Mouse (Mus musculus): ENCODE measurements around the gene Twnk.
A peak's percentile ranks its signal among the peaks of the same experiment; 100 is the strongest.

Gene Twnk

DNA sequence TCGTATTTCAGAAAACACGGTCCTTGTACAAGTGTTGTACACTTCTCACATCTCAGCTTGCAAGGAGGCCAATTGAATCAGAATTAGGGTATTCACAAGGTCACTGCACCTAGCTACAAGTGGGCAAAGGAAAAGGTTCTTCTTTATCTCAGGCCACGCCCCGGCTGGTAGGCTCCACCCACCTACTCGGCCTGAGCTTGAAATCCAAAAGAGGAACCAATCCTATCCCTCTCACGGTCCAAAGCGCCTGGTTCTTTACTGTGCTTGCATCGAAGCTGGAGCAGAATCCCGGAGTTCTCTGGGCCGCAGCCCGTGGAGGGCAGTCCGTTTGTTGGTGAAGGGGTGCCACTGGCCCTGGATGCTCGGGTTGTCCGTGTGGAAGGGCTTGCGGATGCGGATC lies at the start of gene Twnk:
Gene Twnk, plus strand, starts transcription at position 220 of the 400 bp plus-strand sequence.
- peak in 1 of 2 experiments; percentile 49 for DNase-seq (ENCODE audit: low spot score in 2 of 2)

- no peak for DNase-seq (ENCODE audit: low spot score in 2 of 2)
Observed at GRCm38 (mm10) chr19:44959633-44960032, 45.8 kb upstream of the Twnk start.

DNA sequence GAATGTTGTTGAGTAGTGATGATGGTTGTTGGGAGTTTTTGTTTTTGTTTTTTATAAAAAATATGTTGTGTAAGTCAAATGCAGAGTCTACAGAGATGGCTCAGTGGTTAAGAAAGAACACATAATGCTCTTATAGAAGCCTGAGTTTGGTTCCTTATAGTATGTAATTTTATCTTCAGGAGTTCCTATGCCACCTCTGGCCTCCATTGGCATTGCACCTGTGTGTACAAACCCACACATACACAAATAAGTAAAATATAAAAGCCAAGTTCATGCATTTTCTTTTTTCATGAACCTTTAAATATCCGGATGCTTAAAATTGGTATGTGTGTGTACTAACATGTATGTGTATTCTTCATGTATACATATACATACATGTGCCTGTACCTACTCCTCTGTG lies 39.5 kb upstream of the Twnk start:
- no peak for DNase-seq (ENCODE audit: low spot score in 2 of 2)

GRCm38 (mm10) chr19:44968329-44968728 lies 37.1 kb upstream of the Twnk start:
- no peak for DNase-seq (ENCODE audit: low spot score in 2 of 2)

DNA sequence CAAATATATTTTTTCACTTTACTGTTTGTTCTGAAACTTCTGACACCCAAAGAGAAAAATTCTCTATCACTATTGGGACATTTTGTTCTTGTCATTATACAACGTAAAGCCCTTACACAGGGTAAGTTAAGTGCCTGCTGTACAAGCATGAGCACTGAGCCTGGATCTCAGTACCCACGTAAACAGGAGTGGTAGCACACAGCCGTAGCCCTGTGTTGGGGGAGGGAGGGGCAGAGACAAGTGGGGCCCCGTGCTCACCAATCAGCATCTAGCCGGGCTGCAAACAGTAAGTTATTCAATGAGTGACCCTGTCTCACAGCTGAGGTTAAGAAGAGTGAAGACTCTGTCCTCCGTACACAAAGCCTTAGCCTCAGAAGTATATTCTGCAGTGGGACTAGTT lies 28.8 kb upstream of the Twnk start:
- DNase-seq (ENCODE audit: low spot score in 2 of 2) = no peak

DNA sequence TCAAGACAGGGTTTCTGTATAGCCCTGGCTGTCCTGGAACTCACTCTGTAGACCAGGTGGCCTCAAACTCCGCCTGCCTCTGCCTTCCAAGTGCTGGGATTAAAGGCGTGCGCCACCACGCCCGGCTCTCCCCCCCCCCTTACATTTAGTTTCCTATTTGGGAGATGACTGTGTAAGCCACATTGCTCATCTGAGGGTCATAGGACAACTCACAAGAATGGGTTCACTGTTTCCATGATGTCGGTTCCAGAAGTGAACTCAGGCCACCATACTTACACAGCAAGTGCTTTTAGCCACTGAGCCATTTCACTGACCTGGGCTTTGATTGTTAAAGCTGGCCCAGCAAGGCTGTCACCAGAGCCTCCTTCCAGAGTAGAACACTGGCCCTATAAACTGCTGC lies 28.3 kb upstream of the Twnk start:
- no peak for DNase-seq (ENCODE audit: low spot score in 2 of 2)

DNA sequence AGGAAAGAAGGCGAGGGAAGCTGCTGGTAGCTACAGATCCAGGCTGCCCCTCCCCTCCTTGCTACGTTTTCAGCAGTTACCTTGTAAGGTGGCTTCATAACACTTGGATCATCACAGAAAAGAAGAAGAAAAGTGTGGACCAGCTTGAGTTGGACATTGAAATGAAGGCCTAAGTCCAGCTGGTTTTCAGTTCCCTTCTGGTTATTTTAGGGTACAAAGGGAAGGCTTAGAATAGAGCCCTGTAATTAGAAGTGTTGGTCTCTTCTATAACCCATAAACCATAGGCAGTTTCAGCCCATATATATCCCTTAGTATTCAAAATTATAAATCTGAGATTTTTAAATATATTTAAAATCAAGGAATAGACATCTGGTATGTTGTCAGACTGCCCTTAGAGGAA lies 24.7 kb upstream of the Twnk start:
- no peak for DNase-seq (ENCODE audit: low spot score in 2 of 2)

GRCm38 (mm10) chr19:44982477-44983115 lies 22.9 kb upstream of the Twnk start:
- DNase-seq (ENCODE audit: low spot score in 2 of 2) = no peak

GRCm38 (mm10) chr19:44983366-44983765 lies 22.1 kb upstream of the Twnk start:
- DNase-seq (ENCODE audit: low spot score in 2 of 2) = no peak

DNA sequence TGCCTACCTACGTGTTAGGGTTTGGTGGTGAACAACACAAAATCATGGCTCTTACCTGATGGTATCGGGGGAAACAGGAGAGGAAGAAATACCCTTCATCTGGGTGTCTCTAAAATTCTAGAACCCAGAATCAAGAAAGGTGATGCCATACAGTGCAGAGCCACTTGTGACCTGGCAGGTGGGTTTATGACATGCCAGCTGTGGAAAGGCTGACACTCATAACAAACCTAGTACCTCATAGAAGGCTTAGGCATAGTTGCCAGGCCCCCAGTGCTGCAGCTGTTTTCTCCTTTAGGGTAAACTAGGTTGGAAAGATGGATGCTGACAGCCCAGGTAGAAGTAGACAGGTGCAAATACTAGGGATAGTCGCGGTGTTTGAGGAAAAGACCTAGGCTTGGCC lies 21.0 kb upstream of the Twnk start:
- DNase-seq (ENCODE audit: low spot score in 2 of 2) = no peak

- DNase-seq (ENCODE audit: low spot score in 2 of 2) = no peak
Observed at GRCm38 (mm10) chr19:44985159-44985988, 20.1 kb upstream of the Twnk start.

- no peak for DNase-seq (ENCODE audit: low spot score in 2 of 2)
Observed at GRCm38 (mm10) chr19:44987004-44987403, 18.5 kb upstream of the Twnk start.

- no peak for DNase-seq (ENCODE audit: low spot score in 2 of 2)
Observed at GRCm38 (mm10) chr19:44987851-44988250, 17.6 kb upstream of the Twnk start.

- DNase-seq (ENCODE audit: low spot score in 2 of 2) = no peak
Observed at GRCm38 (mm10) chr19:44988321-44988720, 17.1 kb upstream of the Twnk start.

DNA sequence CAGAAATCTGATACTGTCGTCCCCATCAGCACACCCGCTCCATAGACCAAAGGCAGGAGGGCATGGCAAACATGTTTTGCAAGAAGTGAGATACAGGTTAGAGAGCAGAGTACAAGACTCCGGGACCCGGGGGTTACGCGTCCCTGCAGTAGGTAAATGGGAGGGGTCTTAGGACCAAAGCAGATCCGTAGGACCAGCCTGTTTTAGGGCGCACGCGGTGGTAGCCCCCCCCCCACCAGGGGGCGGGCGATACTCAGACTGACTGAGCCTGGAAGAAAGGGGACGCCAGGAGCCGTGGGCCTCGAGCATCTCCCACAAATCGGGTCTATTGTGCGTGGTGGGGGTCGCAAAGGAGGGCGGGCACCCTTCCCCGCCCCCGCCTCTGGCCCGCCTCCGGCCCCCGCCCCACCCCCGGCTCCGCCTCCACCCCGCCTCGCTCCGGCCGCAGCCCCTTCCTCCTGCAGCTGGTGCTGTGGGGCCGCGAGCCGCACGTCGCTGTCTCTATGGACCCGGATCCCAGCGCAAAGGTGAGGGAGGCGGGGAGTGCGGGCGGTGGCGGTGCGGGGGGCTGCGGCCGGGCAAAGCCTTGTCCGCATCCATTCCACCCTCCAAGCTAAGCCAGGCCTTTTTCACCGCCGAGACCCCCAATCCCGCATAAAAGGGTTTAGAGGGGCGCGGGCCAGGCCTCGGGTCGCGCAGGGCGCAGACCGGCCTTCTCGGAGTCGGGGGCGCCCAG lies 16.5 kb upstream of the Twnk start, which contains the start of gene Sema4g:
Gene Sema4g, plus strand, starts transcription at position 271 of the 736 bp plus-strand sequence.
- DNase-seq (ENCODE audit: low spot score in 2 of 2) = no peak

DNA sequence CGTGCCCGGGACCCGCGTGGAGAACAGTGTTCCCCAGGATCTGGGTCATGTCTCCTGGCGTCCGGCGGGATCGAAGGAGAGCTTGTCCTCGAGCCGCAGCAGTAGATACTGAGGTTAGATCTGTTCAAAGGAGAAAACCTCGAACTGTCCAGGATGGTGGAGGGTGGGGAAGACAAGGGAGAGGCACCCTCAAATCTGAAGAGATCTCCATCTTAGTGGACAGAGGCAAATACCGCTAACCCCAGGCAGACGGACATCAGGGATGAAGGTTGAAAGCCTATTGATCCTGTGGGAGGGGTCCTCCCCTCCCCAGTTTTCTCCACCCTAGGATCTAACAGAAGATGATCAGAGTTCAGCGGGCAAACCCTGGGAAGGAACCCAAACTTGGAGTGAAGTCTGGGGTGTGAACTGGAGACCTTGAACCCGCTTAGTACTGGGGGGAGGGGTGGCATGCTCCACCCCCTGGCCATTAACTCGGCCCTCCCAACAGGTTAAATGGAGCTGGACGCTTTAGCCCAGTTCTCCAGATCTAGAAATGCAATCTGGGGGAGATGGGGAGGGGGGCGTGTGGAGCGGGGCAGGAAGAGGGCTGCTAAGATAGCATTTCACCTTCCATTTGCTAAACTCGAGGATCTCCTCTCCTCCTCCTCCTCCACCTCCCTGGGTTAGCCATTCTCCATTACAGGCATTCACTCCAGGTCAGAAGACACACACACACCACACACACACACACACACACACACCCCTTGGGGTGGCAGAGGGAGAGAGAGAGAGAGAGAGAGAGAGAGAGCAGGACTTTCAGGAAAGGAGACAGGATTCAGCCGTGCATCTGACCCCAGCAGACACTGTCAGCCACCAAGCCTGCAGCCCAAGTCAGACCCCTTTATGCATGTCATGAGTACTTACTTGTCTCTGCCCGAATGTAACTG lies 15.6 kb upstream of the Twnk start:
- no peak for DNase-seq (ENCODE audit: low spot score in 2 of 2)

DNA sequence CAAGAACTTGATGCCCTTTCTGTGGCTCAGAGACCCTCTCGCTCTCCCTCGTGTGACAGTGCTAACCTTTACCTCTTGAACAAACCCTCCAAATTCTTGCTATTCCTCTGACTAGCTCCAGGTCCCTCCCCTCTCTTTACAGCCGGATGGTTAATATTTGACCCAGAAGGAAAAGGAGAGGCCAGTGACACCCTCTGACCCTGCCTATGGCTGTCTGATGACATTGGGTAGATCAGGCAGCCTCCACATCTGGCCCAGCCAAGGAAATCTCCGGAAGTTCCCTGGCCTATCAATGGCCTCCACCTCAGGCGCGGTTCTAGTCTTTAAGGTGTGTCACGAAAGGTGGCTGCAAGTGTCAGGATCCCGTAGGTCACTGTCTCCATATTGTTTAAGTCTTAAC lies 14.4 kb upstream of the Twnk start:
- DNase-seq (ENCODE audit: low spot score in 2 of 2) = no peak

DNA sequence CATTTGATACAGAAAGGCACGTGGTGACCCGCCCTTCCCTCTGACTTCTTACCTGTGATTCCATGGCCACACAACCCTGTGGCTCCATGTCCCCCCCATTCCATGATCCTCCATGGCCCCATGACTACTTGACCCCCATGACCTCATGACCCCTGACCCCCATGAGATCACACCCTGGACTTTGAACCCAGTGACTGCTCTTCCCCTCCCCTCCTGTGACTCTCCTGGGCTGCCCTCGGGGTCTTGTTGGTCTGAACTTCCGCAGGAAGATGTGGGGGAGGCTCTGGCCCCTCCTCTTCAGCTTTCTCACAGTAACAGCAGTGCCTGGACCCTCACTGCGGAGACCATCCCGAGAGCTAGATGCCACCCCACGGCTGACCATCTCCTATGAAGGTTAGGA lies 13.2 kb upstream of the Twnk start:
- DNase-seq (ENCODE audit: low spot score in 2 of 2) = no peak

DNA sequence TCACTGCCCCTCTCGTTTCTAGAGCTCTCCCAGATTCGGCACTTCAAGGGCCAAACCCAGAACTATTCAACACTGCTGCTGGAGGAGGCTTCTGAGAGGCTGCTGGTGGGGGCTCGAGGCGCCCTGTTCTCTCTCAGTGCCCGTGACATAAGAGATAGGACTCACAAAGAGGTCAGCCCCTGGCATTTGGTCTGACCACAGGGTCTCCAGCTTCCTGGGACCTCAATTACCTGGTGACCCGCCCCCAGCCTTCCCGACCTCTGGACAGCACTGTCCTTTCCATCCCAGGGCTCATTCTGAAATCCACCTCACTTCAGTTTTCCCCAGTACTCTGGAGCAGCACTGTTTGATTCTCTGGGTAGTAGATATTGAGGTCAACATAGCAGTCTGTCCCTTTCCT lies 12.8 kb upstream of the Twnk start:
- no peak for DNase-seq (ENCODE audit: low spot score in 2 of 2)

DNA sequence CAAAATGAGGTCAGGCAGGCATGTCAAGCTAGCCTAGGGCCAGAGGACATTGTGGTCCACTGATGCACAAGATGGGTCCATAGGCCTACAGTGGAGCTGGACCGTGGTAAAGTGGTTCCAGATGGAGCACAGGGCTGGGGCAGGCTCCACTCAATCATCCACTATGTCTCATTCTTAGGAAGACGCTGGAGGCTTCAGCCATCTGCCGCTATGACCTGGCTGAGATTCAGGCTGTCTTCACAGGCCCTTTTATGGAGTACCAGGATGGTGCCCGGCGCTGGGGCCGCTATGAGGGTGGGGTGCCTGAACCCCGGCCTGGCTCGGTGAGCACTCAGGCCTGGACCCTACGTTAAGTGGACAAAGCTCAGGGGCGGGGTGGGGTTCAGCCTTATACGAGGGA lies 7.7 kb upstream of the Twnk start:
- DNase-seq (ENCODE audit: low spot score in 2 of 2) = peak in 1 of 2 experiments; percentile 13

DNA sequence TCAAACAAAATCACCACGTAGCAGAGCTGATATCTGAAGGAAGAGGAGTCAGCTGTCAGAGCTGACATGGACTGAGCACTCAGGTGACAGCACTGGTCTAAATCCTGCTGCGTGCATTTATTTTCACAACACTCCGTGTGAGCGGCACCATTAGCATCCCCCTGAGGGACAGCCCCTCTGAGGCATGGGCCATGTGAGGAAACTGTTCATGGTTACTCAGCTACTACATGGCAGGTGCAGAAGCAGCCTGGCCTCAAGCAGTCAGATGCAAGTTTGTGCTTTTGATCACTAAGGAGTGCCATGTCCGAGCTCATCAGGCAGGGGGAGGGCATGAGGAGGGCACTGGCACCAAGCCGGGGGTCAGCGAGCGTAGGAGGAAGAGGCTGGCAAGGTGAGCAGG lies 5.8 kb upstream of the Twnk start:
- peak in 1 of 2 experiments; percentile 7 for DNase-seq (ENCODE audit: low spot score in 2 of 2)
